Mouse (Mus musculus) heart, embryonic 10.5 days (tissue): ENCODE measurements around the gene M6pr. TPM values are rescaled to one million over a fixed set of nuclear protein-coding genes. Genes with fewer than 3 reads are reported as not detected.

Experiments
- DNase-seq: peaks from one replicate; pipeline ENCODE4 v3.0.0-alpha.2; 2017; ENCODE audit warnings: low spot score
- H3K27ac ChIP-seq: fragments of 300-500 bp; sonication (generic); 2 replicates; pipeline ENCODE4 v1.5.1; 2016; ENCODE audit warnings: mild to moderate bottlenecking
- H3K27me3 ChIP-seq: fragments of 300-500 bp; sonication (generic); 2 replicates; pipeline ENCODE4 v1.6.1; 2016; ENCODE audit warnings: mild to moderate bottlenecking; ENCODE audit not compliant: poor library complexity, insufficient read depth, severe bottlenecking
- H3K36me3 ChIP-seq: fragments of 300-500 bp; sonication (generic); 2 replicates; pipeline ENCODE4 v1.6.1; 2016; ENCODE audit warnings: mild to moderate bottlenecking, moderate library complexity
- H3K4me1 ChIP-seq: fragments of 300-500 bp; sonication (generic); 2 replicates; pipeline ENCODE4 v1.6.1; 2016; ENCODE audit warnings: mild to moderate bottlenecking
- H3K4me3 ChIP-seq: fragments of 300-500 bp; sonication (generic); 2 replicates; pipeline ENCODE4 v1.5.1; 2016; ENCODE audit warnings: mild to moderate bottlenecking, moderate library complexity
- H3K9me3 ChIP-seq: fragments of 300-500 bp; sonication (generic); 2 replicates; pipeline ENCODE4 v1.6.1; 2016; ENCODE audit warnings: mild to moderate bottlenecking, moderate library complexity
- WGBS: fragments of 180-500 bp; shearing (Covaris S2); methylation state at CpG from one replicate; pipeline ENCODE4 v1.1.7; 2016; 5-methylcytosine and 5-hydroxymethylcytosine counted together
- polyA plus RNA-seq: library from polyadenylated mRNA; unstranded; fragments of >200 nt; fragmentation: Nextera tagmentation; extraction: Ambion mirVana; gene quantifications from 2 replicates; pipeline ENCODE4 v1.2.1, GENCODE M21; 2016

Gene M6pr
- polyA plus RNA-seq, 1 experiment from 2014 or later: 102 TPM

- H3K4me1 ChIP-seq: 0 out of 2 replicates have a peak, but pooled peaks cover 4% of the 10 kb centered on the region
- H3K27me3 ChIP-seq: no peaks in the 10 kb centered on the region
- no peaks in the 10 kb centered on the region for H3K36me3 ChIP-seq
- no peak overlapping the region for H3K27ac ChIP-seq
- no peak overlapping the region for H3K4me3 ChIP-seq
- WGBS: 47% methylated on average over 3 of the region's 3 CpGs
- H3K9me3 ChIP-seq: no peaks in the 10 kb centered on the region
- no peak for DNase-seq
Observed at GRCm38 (mm10) chr6:122290253-122290652, 18.3 kb upstream of the M6pr start.

- no peak overlapping the region for H3K4me3 ChIP-seq
- no peaks in the 10 kb centered on the region for H3K36me3 ChIP-seq
- no peaks in the 10 kb centered on the region for H3K9me3 ChIP-seq
- 72% methylated on average over 2 of the region's 2 CpGs for WGBS
- H3K4me1 ChIP-seq: 0 out of 2 replicates have a peak, but pooled peaks cover 4% of the 10 kb centered on the region
- H3K27me3 ChIP-seq: no peaks in the 10 kb centered on the region
- no peak overlapping the region for H3K27ac ChIP-seq
- no peak for DNase-seq
Observed at GRCm38 (mm10) chr6:122291264-122291663, 17.3 kb upstream of the M6pr start.

DNA sequence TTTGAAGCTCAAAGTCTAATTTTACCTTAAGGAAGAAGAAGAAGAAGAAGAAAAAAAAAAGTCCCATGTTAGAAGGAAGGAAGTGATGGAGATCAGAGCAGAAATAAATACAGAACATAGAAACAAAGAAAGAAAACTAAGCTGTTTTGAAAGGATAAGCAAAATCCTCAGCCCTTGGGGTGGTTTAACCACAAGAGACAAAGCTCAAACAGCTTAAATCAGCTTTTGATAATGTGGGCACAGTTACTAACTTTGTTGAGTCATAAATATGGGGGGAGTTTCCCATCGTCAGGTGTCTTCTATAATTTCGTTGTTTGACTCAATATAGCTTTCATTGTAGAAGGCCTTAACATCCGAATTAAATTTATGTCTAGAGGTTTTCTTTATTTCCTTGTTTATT lies 16.8 kb upstream of the M6pr start:
- H3K9me3 ChIP-seq: no peaks in the 10 kb centered on the region
- H3K4me3 ChIP-seq: no peak overlapping the region
- H3K4me1 ChIP-seq: 0 out of 2 replicates have a peak, but pooled peaks cover 4% of the 10 kb centered on the region
- H3K36me3 ChIP-seq: no peaks in the 10 kb centered on the region
- WGBS: 76% methylated on average over 3 of the region's 3 CpGs
- DNase-seq: no peak
- no peak overlapping the region for H3K27ac ChIP-seq
- no peaks in the 10 kb centered on the region for H3K27me3 ChIP-seq

DNA sequence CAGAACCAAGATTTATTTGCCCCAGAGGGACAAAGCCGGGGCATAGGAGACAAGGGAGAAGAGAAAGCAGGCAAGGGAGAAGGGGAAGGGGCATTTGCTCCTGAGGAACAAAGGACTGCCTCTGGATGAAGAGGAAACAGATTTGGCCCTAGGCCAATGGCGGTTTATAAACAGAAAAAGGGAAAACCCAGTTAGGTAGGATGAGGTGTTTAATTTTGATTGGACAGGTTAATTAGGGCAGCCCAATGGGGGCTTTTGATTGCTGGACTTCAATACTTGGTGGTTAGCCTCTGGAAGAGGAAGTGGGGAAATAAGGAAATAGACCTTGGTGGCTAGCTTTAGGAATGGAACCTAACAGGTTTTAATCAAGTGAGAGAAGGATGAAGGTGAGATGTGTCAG lies 16.3 kb upstream of the M6pr start:
- WGBS: 77% methylated on average over 2 of the region's 2 CpGs
- H3K36me3 ChIP-seq: no peaks in the 10 kb centered on the region
- H3K27me3 ChIP-seq: no peaks in the 10 kb centered on the region
- H3K4me1 ChIP-seq: 0 out of 2 replicates have a peak, but pooled peaks cover 4% of the 10 kb centered on the region
- DNase-seq: no peak
- no peaks in the 10 kb centered on the region for H3K9me3 ChIP-seq
- no peak overlapping the region for H3K27ac ChIP-seq
- no peak overlapping the region for H3K4me3 ChIP-seq

DNA sequence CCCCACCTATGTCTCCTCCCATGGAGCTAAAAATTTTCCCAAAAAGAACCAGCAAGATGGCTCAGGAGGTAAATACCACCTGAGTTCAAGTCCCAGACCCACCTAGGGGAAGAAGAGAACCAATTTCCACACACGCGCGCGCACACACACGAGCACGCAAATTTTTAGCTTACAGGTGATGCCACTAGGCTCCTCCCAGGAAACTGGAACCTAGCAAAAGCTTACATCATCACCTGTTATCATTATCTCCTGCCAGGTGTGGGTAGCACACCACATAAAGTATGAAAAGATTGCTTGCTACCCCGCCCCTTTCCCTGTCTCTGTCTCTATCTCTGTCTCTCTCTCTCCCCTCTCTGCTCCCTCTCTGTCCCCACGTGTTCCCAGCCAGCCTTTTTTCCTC lies 15.4 kb upstream of the M6pr start:
- Histone ChIP-seq H3K4me1 (peaks cover 7% of the 10 kb centered on the region), H3K36me3 (no peaks in the 10 kb centered on the region), H3K27me3 (no peaks in the 10 kb centered on the region), H3K4me3 (no peak overlapping the region), H3K27ac (no peak overlapping the region), H3K9me3 (no peaks in the 10 kb centered on the region)
- no peak for DNase-seq
- WGBS: 91% methylated on average over 8 of the region's 8 CpGs

- H3K27me3 ChIP-seq: no peaks in the 10 kb centered on the region
- 85% methylated on average over 9 of the region's 9 CpGs for WGBS
- H3K4me1 ChIP-seq: peaks cover 7% of the 10 kb centered on the region
- no peaks in the 10 kb centered on the region for H3K9me3 ChIP-seq
- no peak overlapping the region for H3K4me3 ChIP-seq
- no peaks in the 10 kb centered on the region for H3K36me3 ChIP-seq
- DNase-seq: no peak
- H3K27ac ChIP-seq: no peak overlapping the region
Observed at GRCm38 (mm10) chr6:122293796-122294195, 14.7 kb upstream of the M6pr start.

DNA sequence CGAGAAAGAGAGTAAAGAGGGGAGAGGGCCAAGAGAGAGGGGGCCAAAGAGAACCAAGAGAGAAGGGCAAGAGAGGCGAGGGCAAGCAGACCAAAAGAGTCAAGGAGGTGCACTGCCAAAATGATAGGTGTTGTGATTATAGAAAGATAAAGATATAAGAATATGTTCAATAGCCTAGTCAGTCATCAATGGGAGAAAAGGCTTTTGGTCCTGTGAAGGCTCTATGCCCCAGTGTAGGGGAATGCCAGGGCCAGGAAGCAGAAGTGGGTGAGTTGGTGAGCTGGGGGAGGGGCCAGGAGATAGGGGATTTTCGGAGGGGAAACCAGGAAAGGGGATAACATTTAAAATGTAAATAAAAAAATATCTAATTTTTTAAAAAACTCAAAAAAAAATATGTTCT lies 14.2 kb upstream of the M6pr start:
- H3K27ac ChIP-seq: no peak overlapping the region
- 66% methylated on average over 3 of the region's 3 CpGs for WGBS
- no peaks in the 10 kb centered on the region for H3K36me3 ChIP-seq
- H3K9me3 ChIP-seq: no peaks in the 10 kb centered on the region
- no peak overlapping the region for H3K4me3 ChIP-seq
- no peak for DNase-seq
- peaks cover 7% of the 10 kb centered on the region for H3K4me1 ChIP-seq
- no peaks in the 10 kb centered on the region for H3K27me3 ChIP-seq

DNA sequence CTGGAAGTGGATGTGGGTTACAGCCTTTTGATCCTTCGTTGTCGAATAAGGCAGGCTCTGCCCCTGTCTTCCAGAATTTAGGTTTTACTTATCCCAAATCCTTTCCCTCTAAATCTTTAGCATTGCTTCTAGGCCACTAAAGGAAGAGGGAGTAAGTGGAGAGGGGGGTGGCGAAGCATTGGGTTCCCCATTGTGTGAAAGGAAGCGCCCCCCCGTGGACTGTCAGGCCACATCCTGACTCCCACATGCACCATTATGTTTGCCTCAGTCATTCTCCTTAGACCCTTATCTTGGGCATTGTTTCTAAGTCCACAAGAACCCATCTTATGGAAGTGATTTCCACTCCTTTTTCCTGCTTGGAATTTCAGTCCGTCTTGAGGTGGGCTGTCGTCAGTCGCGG lies 13.3 kb upstream of the M6pr start:
- 31% methylated on average over 9 of the region's 9 CpGs for WGBS
- peaks cover 8% of the 10 kb centered on the region for H3K4me1 ChIP-seq
- no peak overlapping the region for H3K4me3 ChIP-seq
- no peak overlapping the region for H3K27ac ChIP-seq
- no peaks in the 10 kb centered on the region for H3K36me3 ChIP-seq
- H3K9me3 ChIP-seq: no peaks in the 10 kb centered on the region
- H3K27me3 ChIP-seq: no peaks in the 10 kb centered on the region
- no peak for DNase-seq

- no peak for DNase-seq
Observed at GRCm38 (mm10) chr6:122296918-122297278, 11.6 kb upstream of the M6pr start.

DNA sequence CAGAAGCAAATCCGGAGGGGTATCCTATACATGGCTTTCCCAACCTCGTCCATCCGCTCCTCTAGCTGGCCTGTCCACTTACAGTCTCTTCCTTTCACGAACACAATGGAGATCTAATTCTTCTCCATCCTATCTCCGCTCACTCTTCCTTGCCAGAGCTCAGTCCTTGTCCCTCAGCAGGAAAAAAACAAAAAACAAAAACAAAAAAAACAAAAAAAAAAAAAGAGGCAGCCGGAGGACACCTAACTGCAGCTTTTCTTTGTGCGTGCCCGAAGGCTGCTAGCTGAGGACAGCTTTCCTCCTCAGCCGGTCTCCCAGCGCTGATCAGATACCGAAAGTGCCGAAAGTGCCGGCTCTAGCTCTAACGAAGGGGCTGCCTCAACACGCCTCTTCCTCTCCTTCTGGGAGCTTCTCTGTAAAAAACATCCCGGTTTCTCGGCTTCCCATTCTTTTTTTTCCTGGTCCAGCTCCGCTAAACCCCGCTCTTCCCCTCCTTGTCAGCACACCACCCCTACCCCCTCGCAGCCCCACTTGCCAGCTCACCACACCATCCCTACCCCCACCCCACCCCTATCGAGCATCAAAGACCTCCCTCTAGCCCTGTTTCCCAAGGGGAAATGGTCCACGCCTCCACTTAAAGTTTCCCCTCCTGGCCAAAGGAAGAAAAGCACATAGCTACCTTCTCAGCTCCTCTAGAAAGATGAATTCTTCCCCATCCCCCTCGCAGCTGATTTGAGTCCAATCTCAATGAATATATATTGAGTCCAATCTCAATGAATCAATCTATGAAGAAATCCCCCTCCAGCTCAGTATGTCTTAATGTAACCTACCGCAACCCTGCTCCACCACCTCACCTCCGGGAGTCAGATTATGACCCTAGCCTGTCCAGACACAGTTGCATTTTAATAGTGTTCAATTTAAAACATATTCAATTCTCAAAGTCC lies 11.0 kb upstream of the M6pr start:
- no peaks in the 10 kb centered on the region for H3K27me3 ChIP-seq
- DNase-seq: no peak
- no peaks in the 10 kb centered on the region for H3K9me3 ChIP-seq
- no peaks in the 10 kb centered on the region for H3K36me3 ChIP-seq
- H3K4me1 ChIP-seq: peaks cover 8% of the 10 kb centered on the region
- H3K27ac ChIP-seq: peak overlapping the region; percentile 84
- WGBS: 6% methylated on average over 25 of the region's 25 CpGs
- H3K4me3 ChIP-seq: peak overlapping the region; percentile 63

More at GRCm38 (mm10) chr6:122296918-122297278, 11.6 kb upstream of the M6pr start:
- Histone ChIP-seq H3K4me3 (peak overlapping the region; percentile 63), H3K36me3 (no peaks in the 10 kb centered on the region), H3K9me3 (no peaks in the 10 kb centered on the region), H3K27ac (peak overlapping the region; percentile 84), H3K27me3 (no peaks in the 10 kb centered on the region), H3K4me1 (peaks cover 8% of the 10 kb centered on the region)
- WGBS: 23% methylated on average over 3 of the region's 3 CpGs

- no peak for DNase-seq
- Histone ChIP-seq H3K4me1 (peaks cover 8% of the 10 kb centered on the region), H3K27ac (no peak overlapping the region), H3K9me3 (no peaks in the 10 kb centered on the region), H3K27me3 (no peaks in the 10 kb centered on the region), H3K36me3 (no peaks in the 10 kb centered on the region), H3K4me3 (peak overlapping the region; percentile 63; the same call in 1 of the 2 replicates)
- WGBS: 63% methylated on average over 3 of the region's 4 CpGs
Observed at GRCm38 (mm10) chr6:122298223-122298609, 10.3 kb upstream of the M6pr start.

GRCm38 (mm10) chr6:122299621-122300133 lies 8.8 kb upstream of the M6pr start:
- no peaks in the 10 kb centered on the region for H3K36me3 ChIP-seq
- no peak overlapping the region for H3K27ac ChIP-seq
- DNase-seq: no peak
- H3K4me3 ChIP-seq: no peak overlapping the region
- no peaks in the 10 kb centered on the region for H3K9me3 ChIP-seq
- WGBS: 26% methylated on average over 3 of the region's 3 CpGs
- no peaks in the 10 kb centered on the region for H3K27me3 ChIP-seq
- peaks cover 18% of the 10 kb centered on the region for H3K4me1 ChIP-seq

DNA sequence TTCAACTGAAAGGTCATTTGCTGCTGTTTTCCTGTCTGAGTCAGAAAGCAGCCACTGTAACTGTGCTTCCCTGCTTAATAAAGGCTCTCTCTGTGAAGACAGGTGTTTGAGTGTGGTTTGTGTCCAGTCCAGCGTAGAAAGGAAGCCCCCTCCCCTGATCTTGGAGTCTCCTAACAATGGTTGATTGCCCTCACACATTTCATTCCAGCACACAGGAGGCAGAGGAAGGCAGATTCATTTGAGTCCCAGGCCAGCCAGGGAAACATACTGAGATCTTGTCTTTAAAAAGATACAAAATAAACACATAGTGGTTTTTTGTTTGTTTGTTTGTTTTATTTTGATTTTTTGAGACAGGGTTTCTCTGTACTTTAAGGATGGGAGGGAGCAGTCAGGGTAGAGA lies 6.4 kb upstream of the M6pr start:
- Histone ChIP-seq H3K27me3 (no peaks in the 10 kb centered on the region), H3K9me3 (no peaks in the 10 kb centered on the region), H3K4me1 (peaks cover 19% of the 10 kb centered on the region), H3K36me3 (no peaks in the 10 kb centered on the region), H3K4me3 (no peak overlapping the region), H3K27ac (no peak overlapping the region)
- WGBS: 77% methylated on average over 1 of the region's 1 CpGs
- no peak for DNase-seq
